Mouse (Mus musculus) lung, adult 10 weeks (tissue): Measurements from ENCODE around the gene 1700123K08Rik. TPM values are rescaled to one million over a fixed set of nuclear protein-coding genes. Genes with fewer than 3 reads are reported as not detected.

Experiments
- polyA plus RNA-seq: library from polyadenylated mRNA; stranded (reverse); fragments of 350-450 nt; fragmentation: Illumina TruSeq; extraction: RNeasy Lipid Tissue Mini Kit (QIAGEN cat#74804); gene quantifications from one replicate; pipeline ENCODE4 v1.2.3, GENCODE M21; 2014; ENCODE audit warnings: low read depth, low replicate concordance; ENCODE audit not compliant: insufficient read depth

Gene 1700123K08Rik
- polyA plus RNA-seq = not detected

DNA sequence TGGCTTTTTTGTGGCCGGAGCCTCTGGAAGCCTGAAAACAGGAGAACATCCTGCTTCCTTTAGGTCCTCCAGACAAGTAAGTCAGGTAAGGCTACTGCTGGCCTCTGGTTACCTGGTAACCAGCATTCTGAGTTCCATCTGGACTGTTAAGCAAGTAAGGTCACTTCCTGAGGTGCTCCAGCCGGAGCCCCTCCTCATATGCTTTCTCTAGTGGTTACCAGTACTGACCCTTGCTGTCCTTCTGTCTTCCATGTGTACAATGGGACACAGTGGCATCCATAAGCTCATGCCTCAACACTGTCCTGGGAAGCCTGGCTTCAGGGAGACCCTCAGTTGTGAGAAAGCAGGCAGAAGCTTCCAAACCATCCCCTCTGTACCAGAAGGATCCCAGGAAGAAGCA is at the start of gene 1700123K08Rik:
TSS of gene 1700123K08Rik (minus strand) at position 101 of the 400 bp plus-strand sequence.

Other genes with a start within 250 kb of the 1700123K08Rik start
- gene Pvrig, start 222.8 kb downstream of the 1700123K08Rik start, polyA plus RNA-seq = 0.23 TPM
- 3.9 TPM for gene Zfp157, start 123.2 kb downstream of the 1700123K08Rik start, polyA plus RNA-seq
- 23.5 TPM for gene Zfp68, start 55.0 kb upstream of the 1700123K08Rik start, polyA plus RNA-seq
- 2.8 TPM for gene A430033K04Rik, start 58.1 kb upstream of the 1700123K08Rik start, polyA plus RNA-seq
- 5.3 TPM for gene Fam20c, start 189.8 kb upstream of the 1700123K08Rik start, polyA plus RNA-seq